Mouse (Mus musculus): ENCODE results near the gene Abl2.

DNA sequence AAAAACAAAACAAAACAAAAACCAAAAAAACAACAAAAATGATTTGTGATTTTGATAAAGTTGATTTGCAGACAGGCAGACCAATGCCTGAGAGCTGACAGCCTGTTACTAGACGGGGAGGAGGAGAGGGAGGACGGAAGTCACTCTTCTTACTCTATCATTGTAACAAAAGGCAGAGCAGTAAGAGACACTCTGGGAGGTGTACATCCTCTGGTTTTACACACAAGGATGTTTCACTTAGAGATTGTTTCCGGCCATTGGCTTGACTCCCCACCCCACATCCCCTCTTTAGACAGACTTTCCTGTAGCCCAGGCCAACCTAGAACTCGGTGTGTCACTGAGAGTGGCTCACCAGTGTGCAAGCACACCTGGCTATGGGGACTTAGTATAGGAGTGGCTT, 11.0 kb downstream of the Abl2 start:
- TF ChIP-seq USF2 (conservative IDR thresholded peaks at IDR 0.05; ENCODE audit: low read depth, low read length), result no peak
- no peak for TF ChIP-seq CHD2 (IDR thresholded peaks at IDR 0.05; ENCODE audit: low read length)
- no peak for TF ChIP-seq NELFE (IDR thresholded peaks at IDR 0.05; ENCODE audit: low read depth, low read length)
- no peak for TF ChIP-seq POLR2A (IDR thresholded peaks at IDR 0.05; ENCODE audit: low read depth, low read length)
- no peak for TF ChIP-seq EP300 (IDR thresholded peaks at IDR 0.05; ENCODE audit: low read length)
- no peak for TF ChIP-seq ZC3H11A (IDR thresholded peaks at IDR 0.05; ENCODE audit: low read depth, low read length)
- no peak for TF ChIP-seq CTCF (conservative IDR thresholded peaks at IDR 0.05 in 1 of 2, IDR thresholded peaks at IDR 0.05 in 1 of 2; ENCODE audit: low read depth in 2 of 2, low read length in 2 of 2)
- no peak for TF ChIP-seq MAX (IDR thresholded peaks at IDR 0.05; ENCODE audit: low read length)
- no peak for TF ChIP-seq JUND (conservative IDR thresholded peaks at IDR 0.05; ENCODE audit: low read depth, low read length)
- TF ChIP-seq TCF12 (IDR thresholded peaks at IDR 0.05; ENCODE audit: low read depth, low read length), result no peak
- no peak for TF ChIP-seq BHLHE40 (IDR thresholded peaks at IDR 0.05; ENCODE audit: low read depth, low read length)
- TF ChIP-seq MXI1 (IDR thresholded peaks at IDR 0.05; ENCODE audit: low read depth, low read length), result no peak
- no peak for TF ChIP-seq ZMIZ1 (IDR thresholded peaks at IDR 0.05; ENCODE audit: low read depth, low read length)
